Mouse (Mus musculus) T-cell, adult 2 months (primary cell): Measurements from ENCODE around the gene Naglu.

Source experiments
- DNase-seq: peaks from one replicate; pipeline ENCODE4 v3.0.0; 2022; ENCODE audit warnings: low spot score

Gene Naglu

GRCm38 (mm10) chr11:101057860-101058259, 12.0 kb upstream of the Naglu start:
- peak; percentile 83 for DNase-seq

GRCm38 (mm10) chr11:101058726-101059125, 11.1 kb upstream of the Naglu start:
- DNase-seq = no peak

- DNase-seq = no peak
Measured at GRCm38 (mm10) chr11:101059473-101059872, 10.3 kb upstream of the Naglu start.

DNA sequence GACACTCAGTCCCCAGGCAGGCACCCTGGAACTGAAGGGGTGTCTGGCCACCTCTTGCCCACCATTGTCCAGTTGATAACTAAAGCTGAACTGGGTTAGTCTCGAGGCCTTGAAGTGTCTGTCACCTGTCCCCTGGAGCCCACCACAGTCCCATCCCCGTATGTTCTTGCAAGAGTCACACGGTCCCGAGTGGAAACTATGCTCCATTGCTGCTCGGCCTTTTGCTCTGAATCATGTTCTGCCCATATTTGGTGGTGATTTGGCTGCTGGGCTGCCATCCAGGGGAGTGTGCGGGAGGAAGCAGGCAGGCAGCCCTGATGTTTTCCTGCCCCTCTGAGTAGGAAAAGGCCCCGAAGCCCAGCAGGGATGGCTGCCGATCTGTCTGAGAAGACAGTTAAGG, 9.7 kb upstream of the Naglu start:
- DNase-seq = no peak

DNA sequence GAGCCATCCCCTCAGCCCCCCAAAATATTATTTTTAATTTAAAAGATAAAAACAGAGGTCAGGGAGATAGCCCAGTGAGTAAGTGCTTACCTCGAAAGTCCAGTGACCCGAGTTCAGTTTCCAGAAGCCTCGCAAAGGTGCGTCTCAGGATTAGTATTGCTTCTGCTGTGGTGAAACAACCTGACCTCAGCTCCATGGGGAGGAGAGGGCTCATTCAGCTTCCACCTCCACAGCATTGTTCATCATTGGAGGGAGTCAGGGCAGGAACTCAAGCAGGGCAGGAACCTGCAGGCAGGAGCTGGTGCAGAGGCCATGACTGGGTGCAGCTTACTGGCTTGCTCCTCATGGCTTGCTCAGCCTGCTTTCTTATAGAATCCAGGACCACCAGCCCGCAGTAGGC, 8.8 kb upstream of the Naglu start:
- DNase-seq = no peak

GRCm38 (mm10) chr11:101062165-101062884, 7.5 kb upstream of the Naglu start:
- DNase-seq = no peak

DNA sequence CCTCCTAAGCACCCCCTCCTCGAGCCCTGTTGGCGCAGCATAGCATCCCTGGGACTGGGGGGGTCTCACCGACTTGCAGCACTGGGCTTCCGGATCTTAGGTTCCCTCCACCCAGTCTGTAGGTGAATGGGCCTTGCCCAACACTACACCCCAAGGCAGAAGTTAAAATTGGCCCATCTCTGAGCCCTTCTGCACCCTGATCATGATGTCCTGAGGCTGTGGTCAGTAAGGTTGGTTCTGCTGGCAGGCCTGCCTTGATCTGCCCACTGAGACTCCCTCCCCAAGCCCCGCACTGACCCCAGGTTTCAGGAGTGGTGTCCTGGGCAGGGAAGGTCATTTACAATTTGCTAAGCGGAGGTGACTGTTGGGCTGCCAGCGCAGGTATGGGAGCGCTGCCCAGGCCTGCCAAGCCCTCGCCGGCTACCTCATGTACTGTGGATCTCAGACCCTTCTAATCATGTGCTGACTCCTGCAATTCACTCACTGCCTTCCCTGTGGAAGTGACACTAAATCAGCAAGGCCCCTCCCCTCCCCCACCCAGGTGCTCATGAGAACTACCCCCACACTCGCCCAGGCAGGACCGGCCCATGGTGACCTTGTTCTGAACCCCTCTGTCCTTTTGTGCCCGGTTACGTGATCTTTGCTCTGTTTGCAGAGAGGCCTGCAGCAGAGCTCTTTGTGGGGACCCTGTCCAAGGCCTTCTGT, 6.7 kb upstream of the Naglu start:
- no peak for DNase-seq

DNA sequence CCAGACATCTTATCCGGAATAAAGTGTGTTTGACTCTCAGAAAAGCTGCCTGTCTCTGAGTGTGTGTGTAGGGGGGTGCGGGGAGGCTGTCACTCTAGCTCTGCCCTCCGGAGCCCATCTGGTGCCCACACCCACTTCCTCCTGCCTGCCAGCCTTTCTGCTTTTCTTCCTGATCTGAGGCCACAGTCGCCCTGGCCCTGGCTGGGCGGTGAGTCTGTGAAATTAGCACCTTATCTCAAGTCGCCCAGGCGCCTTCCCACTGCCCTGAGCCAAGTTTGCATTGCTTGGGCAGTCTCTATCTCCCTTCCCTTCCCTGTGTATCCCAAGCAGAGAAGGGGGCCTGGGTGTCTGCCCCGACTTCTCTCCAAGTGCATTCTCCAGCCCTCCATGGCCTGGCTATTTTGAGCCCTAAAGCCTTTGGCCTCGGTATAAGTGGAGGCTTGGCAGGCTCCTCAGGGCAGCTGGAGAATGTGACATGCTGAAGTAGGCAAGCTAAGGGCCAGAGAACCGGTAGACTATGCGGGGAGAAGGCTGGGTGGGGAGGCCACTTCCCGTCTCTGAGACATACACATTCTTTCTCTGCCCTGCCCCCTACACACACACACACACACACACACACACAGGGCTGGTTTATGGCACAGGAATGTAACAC, 6.0 kb upstream of the Naglu start:
- peak; percentile 66 for DNase-seq

GRCm38 (mm10) chr11:101064462-101064861, 5.3 kb upstream of the Naglu start:
- DNase-seq = no peak

DNA sequence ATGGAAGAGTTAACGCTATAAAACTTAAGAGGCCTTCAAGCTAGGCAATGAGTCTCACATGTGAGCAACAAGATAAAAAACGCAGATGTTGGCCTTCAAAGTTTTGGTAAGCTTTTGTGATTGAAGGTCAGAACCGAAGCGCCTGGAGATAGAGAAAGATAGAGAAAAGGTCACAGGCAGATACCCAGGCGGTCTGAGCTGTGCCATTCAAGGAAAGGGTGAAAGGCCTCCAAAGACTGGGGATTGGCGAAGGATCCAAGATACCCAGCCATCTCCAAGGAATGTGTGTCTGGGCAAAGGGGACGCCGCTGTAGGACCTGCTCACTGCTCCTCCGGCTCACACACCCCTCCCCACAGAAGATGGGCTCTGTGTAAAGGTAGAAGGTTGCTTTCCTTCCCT, 4.8 kb upstream of the Naglu start:
- DNase-seq = no peak

GRCm38 (mm10) chr11:101066549-101067412, 3.0 kb upstream of the Naglu start:
- DNase-seq = peak; percentile 77

DNA sequence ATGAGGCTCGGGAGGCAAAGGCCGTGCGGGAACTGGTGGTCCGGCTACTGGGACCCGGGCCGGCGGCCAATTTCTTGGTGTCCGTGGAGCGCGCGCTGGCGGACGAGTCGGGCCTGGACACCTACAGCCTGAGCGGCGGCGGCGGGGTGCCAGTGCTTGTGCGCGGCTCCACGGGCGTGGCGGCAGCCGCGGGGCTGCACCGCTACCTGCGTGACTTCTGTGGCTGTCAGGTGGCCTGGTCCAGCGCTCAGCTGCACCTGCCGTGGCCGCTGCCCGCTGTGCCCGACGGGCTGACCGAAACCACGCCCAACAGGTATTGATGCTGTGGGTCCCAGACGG, 346 bp downstream of the Naglu start:
- no peak for DNase-seq

DNA sequence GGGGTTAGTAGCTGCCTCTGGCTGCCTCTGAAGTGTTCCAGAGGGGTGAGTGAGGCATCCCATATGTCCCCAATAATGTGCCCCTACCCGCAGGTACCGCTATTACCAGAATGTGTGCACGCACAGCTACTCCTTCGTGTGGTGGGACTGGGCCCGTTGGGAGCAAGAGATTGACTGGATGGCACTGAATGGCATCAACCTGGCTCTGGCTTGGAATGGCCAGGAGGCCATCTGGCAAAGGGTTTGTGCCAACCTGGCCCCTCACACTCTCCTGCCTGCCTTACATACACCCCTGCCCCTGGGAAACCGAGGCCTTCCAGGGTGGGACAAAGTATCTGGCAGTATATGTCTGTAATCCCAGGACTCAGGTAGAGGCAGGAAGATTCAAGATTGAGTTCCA, 1.2 kb downstream of the Naglu start:
- DNase-seq = no peak

GRCm38 (mm10) chr11:101071810-101072428, 2.1 kb downstream of the Naglu start:
- no peak for DNase-seq

- no peak for DNase-seq
Measured at GRCm38 (mm10) chr11:101078121-101078520, 8.3 kb downstream of the Naglu start, which contains the start of gene Hsd17b1. TSS of gene Hsd17b1 (plus strand) at chr11:101078411.

GRCm38 (mm10) chr11:101079746-101080145, 9.9 kb downstream of the Naglu start:
- DNase-seq = peak; percentile 44

DNA sequence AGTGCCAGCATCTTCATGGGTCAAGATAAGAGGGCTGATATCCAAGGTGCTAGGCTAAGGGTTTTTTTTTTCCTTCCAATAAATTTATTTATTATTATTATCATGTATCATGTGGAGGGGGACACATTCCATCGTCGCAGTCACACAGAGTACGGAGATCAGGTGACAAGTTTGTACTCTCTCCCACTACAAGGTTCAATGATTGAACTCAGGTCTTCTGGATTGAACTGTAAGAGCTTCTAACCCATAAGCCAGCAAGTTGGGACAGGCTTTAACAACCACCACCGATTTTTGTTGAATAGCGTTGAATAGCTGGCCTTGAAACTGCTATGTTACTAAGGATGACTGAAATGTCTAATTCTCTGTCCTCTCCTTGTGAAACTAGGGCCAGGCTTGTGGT, 10.6 kb downstream of the Naglu start:
- DNase-seq = no peak

DNA sequence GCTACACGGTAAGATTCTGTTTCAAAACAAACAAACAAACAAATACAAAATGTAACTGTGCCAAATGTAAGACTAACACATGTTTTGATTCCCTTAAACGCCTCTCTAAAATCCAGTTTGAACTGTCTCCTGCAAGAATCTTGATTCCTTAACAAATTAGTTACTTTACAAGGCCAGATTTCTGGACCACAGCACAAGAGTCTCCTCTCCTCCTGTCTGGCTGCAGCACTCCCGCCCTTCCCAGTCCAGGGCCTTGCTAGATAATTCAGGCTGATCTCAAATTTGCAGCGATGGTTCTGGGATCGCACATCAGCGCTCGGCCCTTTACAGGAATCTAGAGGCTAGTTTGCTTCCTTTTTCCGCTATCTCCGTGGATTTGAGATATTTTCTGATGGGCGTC, 11.8 kb downstream of the Naglu start:
- no peak for DNase-seq

DNA sequence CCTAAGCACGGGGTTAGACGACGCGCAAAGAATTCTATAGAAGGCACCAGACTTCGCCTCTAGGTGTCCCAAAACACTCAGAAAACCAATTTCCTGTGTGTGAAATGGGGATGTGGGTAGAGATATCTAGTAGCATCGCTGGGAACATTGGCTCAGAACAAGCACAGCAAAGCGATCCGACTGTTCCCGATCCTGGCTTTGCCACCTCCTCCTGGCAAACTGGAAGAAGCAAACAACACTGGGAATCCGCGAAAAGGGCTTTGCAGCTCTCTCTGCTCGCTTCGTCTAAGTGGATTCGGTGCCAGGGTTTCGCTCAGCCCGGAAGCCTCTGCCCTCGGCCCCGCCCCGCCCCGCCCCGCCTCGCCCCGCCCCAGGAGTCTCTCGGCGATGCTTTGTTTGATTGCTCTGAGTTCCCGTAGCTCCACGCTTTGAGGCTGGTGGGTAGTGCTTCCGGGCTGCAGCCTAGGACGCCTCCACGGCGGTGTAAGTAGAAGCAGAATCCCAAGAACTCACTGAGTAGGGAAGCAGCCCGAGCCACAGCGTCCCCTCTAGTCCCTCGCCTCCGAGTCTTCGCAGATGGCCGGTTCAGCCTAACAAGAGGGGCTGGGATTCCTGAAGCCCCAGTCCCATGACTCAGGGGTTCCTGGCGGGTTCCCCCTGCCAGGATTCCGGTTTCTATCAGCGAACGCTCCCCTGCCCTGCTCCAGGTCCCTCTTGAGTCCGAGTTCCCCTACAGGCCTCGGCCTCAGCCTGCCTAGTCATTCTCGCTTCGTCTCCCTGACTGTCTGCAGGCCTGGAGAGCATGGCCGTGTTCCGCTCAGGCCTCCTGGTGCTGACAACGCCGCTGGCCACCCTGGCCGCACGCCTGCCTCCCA, 12.6 kb downstream of the Naglu start, which contains the start of gene Coasy:
TSS of gene Coasy (plus strand) at position 358 of the 875 bp plus-strand sequence.
- DNase-seq = peak; percentile 83

GRCm38 (mm10) chr11:101083083-101083697, 13.4 kb downstream of the Naglu start:
- DNase-seq = no peak
